Mouse (Mus musculus) CD8-positive naive resting alpha-beta T cell, adult 2 months (primary cell): ENCODE results near the gene Ccdc57.
"Not testable (repeated sequence)": the region's sequence is repeated elsewhere in the genome, so short reads cannot be mapped to it uniquely, and the experiment has no call there.

Experiments used
- DNase-seq, 2 experiments: peaks; one replicate each; pipeline ENCODE4 v3.0.0; 2022; ENCODE audit warnings: low read depth in 2 of 2, low spot score in 2 of 2

The Ccdc57 gene

GRCm38 (mm10) chr11:120852083-120852935 lies 80.4 kb downstream of the Ccdc57 start:
- DNase-seq = no peak

GRCm38 (mm10) chr11:120851582-120851981 lies 81.1 kb downstream of the Ccdc57 start:
- DNase-seq = no peak

GRCm38 (mm10) chr11:120851132-120851531 lies 81.5 kb downstream of the Ccdc57 start:
- DNase-seq = no peak

- no peak for DNase-seq
These were observed 82.2 kb downstream of the Ccdc57 start for GRCm38 (mm10) chr11:120850331-120851030.

GRCm38 (mm10) chr11:120846725-120847475 lies 85.8 kb downstream of the Ccdc57 start:
- no peak for DNase-seq

GRCm38 (mm10) chr11:120844329-120844728 lies 88.3 kb downstream of the Ccdc57 start:
- DNase-seq = no peak

- DNase-seq = no peak
These were observed 99.0 kb downstream of the Ccdc57 start for GRCm38 (mm10) chr11:120833555-120834280.

- DNase-seq = not testable (repeated sequence)
These were observed 99.7 kb downstream of the Ccdc57 start for GRCm38 (mm10) chr11:120832962-120833361.

- no peak for DNase-seq
These were observed 100.8 kb downstream of the Ccdc57 start for GRCm38 (mm10) chr11:120831659-120832440.

GRCm38 (mm10) chr11:120830686-120831085 lies 102.0 kb downstream of the Ccdc57 start:
- DNase-seq = no peak

GRCm38 (mm10) chr11:120829757-120830532 lies 102.7 kb downstream of the Ccdc57 start:
- no peak for DNase-seq

- DNase-seq = no peak
These were observed 104.3 kb downstream of the Ccdc57 start for GRCm38 (mm10) chr11:120828416-120828815.

- DNase-seq = no peak
These were observed 106.4 kb downstream of the Ccdc57 start for GRCm38 (mm10) chr11:120826016-120826953.

- peak in 1 of 2 experiments; percentile 26 for DNase-seq
These were observed 107.3 kb downstream of the Ccdc57 start for GRCm38 (mm10) chr11:120825289-120825863.

GRCm38 (mm10) chr11:120824787-120825288 lies 107.8 kb downstream of the Ccdc57 start:
- DNase-seq = no peak

GRCm38 (mm10) chr11:120823956-120824786 lies 108.5 kb downstream of the Ccdc57 start, which contains the start of gene Fasn:
Fasn (minus strand) TSS chr11:120824547.
- DNase-seq = peak; percentile 90 to 92

- DNase-seq = no peak
These were observed 109.1 kb downstream of the Ccdc57 start for GRCm38 (mm10) chr11:120823551-120823947.
